Mouse (Mus musculus) induced T-regulatory cell, adult 2 months (primary cell): ENCODE measurements around the gene Sympk.

Experiments used
- DNase-seq: peaks from one replicate; pipeline ENCODE4 v3.0.0-alpha.2; 2012; ENCODE audit warnings: low read depth

Gene Sympk

DNA sequence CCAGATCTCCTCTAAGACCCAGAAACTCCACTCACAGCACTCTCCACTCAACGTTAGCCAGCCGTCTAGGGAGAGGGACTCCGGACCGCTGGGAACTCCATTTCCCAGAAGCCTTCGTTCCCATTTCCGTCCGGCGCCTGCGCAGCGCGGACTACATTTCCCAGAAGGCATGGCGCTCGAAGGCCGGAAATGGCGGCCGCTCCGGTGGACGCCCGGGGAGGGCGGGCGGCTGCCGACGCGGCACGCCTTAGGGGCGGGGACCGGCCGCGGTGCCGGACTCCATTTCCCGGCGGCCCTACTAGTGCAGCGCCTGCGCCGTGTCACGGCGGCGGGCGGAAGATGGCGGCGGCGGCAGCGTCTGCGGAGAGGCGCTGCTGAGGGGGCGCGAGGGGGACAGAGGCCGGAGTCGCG is at the start of gene Sympk:
Gene Sympk, plus strand, starts transcription at position 282 of the 411 bp plus-strand sequence.
- DNase-seq = peak; percentile 97

GRCm38 (mm10) chr7:18978381-18978780 is 45.8 kb upstream of the Sympk start:
- no peak for DNase-seq

- DNase-seq = no peak
Measured at GRCm38 (mm10) chr7:18986503-18986902, 37.7 kb upstream of the Sympk start.

DNA sequence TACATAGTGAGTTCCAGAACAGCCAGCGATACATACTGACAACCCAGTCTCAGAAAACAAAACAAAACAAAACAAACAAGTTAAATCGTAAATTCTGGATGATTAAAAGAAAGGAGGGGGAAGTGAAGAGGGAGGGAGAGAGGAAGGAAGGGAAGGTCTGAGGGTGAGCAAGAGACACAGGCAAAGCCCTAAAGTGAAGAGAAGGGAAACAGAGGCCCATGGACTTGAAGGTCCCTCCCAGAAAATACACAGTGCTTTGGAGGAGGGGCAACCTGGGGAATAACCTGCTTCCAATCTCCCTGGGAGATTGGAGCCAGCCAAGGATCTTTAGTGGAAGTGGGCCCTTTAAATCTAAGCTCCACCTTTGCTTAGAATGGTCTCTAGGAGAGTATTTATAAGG is 37.1 kb upstream of the Sympk start, which contains the start of gene Nanos2:
Gene Nanos2, plus strand, starts transcription at position 301 of the 400 bp plus-strand sequence.
- no peak for DNase-seq

DNA sequence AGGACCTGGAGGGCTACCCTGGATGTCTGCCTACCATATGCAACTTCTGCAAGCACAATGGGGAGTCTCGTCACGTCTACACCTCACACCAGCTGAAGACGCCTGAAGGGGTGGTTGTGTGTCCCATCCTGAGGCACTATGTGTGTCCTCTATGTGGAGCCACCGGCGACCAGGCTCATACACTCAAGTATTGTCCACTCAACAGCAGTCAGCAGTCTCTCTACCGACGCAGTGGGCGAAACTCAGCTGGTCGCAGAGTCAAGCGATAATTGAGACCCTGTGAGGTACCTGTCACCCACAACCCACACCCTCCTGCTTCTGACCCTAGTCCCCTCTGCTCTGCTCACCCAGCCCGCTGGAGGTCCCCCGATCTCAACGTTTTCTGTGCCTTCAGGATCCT is 36.4 kb upstream of the Sympk start:
- DNase-seq = no peak

DNA sequence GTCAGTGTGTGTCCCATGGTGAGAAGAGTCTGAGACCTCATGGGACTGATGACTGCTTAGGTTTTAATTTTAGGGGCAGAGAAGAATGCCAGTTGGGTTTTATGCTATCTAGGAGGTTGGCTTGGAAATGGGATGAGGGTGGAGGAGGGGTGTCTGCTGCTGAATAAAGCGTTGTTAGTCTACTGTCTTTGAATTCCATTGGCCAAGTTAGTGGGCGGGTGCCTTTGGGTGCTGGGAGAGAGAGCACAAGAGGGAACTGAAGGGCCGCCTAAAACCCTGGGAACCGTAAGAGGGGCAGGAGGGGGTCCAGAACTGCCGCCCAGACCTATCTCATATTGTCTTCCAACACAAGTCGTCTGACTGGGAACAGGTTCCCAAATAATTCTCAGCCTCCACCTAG is 35.4 kb upstream of the Sympk start:
- DNase-seq = no peak

- no peak for DNase-seq
Measured at GRCm38 (mm10) chr7:18989995-18990394, 34.2 kb upstream of the Sympk start.

DNA sequence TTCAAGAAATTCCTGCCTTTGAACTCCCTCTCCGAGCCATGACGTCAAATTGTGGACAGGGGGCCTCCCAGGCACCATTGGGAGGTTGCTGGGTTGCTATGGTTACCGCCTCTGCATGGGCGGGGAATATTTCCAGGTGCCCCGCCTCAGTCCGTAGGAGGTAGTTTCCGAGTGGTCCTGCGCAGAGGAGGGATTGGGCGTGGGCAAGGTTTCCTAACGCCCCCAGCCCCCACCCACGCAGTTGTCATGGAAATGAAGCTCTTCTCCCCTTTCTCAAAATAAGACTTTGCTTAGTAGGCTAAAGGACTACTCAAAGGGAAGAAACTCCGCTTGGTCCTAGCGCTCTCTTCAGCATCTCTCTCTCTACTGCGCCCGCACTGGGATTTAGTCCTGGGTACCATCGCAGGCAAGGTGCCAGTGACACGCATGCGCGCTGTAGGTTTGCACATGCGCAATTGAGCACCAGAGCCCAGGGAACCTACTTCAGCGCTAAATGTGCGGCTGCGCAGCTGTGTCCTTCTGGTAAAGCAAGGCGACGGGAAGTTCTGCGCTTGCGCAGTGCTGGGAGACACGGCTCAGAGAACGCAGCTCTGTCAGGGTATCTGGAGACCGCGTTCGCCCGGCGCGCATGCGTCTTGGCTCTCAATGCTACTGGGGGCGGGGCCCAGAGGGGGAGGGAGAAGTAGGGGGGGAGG is 33.4 kb upstream of the Sympk start, which contains the start of gene Mypop:
Gene Mypop, plus strand, starts transcription at position 645 of the 695 bp plus-strand sequence.
- peak; percentile 100 for DNase-seq

DNA sequence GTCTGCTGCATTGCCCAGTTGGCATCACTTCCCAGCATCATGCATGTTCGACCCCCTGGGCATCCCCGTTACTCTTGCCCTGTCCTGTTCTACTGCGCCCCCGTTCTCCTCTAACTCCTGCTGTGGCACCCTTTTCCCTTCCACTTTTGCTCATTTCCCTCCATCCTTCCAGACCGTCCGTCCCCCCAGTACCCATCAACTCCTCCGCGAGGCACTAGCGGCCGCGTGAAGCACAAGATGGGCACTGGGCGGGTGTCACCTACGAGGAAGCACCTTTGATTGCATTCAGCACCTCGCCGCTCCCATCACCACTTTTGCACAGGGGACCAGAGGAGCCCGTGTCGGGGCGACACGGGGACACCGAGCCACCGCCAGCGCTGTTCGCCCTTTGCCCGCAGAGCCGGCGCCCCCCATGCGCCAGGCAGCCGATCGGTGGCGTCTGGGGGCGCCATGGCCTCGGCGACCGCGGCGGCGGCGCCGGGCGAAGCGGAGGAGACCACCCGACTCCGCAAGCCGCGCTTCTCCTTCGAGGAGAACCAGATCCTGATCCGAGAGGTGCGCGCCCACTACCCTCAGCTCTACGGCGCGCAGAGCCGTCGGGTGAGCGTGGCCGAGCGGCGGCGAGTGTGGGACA is 32.4 kb upstream of the Sympk start:
- peak; percentile 59 for DNase-seq

GRCm38 (mm10) chr7:18992294-18992675 is 31.9 kb upstream of the Sympk start:
- DNase-seq = peak; percentile 39

DNA sequence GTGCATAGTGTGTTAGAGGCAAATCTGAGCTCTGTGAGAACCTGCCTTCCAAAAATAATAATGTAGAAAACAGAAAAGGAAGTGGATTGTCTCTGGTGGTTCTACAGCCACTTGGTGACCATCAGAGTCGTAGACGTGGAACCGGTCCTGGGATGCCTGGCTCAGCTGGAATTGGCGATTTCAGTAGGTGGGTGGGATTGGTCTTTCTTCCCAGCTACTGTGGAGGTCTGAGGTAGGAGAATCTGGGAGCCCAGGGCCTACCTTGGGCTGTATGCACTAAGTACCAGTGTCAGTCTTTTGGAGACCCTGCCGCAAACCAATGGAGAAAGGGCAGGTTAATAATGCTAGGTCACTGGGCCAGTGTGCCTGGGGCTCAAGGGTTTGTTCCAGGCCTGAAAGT is 31.1 kb upstream of the Sympk start:
- DNase-seq = no peak

DNA sequence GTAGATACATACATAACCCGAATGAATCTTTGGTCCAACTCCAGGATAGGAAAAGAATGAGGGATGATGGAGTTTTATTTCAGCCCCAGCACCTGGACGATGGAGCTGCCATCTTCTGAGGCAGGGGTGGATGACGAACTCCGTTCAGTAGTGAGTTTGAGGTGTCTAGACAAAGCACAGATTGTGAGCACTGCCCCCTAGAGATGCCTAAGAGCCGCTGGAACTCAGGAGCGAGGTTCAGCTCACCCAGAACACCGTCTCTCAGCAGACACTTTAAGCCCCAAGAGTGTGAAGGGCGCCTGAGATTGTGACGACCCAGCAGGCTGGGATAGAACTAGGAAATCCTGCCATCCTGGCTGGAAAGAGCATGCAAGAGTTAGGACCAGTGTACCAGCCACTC is 25.3 kb upstream of the Sympk start:
- no peak for DNase-seq

- DNase-seq = peak; percentile 46
Measured at GRCm38 (mm10) chr7:19000421-19000820, 23.8 kb upstream of the Sympk start.

DNA sequence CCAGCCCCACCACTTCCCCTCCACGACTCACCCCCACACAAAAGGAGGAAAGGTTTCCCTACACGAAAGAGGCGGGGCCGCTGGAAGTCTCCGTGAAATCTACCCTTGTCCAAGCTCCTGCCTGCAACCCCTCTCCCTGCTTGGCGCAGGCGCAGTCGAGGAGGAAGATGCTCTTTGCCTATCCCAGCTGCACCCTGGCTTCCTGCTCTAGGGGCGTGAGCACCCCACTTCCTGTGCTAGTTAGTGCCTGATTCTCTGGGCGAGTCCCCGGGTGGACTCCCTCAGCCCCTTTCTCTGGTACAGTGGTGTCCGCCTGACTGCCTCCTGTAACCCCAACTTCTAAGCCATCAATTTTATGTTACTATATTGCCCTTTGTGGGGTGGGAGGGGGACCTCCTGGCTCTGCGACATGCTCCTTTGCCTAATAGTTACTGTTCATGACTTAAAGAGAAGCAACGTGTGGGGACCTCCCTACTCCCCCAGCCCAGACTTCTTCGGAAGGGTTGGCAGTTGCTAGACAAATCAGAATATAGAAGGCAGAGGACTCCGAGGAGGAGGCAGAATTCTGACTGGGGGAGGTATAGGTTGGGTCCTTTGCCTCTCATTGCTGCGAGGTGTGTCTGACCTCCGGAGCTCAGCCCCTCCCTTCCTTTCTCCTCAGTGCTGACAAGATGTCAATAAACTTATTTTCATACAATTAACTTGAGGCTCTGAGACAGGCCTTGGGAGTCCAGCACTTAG is 22.9 kb upstream of the Sympk start:
- DNase-seq = peak; percentile 93

DNA sequence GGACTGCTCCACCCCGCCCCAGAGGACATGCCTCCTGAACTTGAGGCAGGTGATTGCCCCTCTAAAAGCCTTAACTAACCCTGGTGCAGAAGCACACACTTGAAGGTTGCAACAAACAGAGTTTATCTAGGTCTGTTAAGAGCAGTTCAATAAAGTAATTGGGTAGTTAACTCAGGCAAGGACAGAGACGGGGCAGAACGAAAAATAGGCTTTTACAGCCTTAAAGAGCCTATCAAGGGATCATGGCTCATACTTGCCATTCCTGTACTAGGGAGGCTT is 22.4 kb upstream of the Sympk start:
- no peak for DNase-seq

DNA sequence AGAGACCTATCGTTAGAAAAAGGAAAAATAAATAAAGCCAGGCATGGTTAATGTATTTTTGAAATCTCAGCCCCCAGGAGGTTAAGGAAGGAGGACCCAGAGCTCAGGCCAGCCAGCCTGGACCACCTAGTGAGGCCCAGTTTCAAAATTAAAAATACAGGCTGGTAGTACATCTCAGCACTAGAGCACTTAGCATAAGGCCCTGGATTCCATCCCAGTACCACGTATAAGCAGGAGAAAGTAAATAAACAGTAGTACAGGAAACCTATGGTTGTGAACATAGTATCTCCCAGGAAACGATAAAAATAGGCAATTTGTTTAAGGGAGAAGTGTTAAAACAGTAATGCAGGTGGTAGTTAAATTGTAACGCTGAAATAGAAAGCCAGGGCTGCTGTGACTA is 22.1 kb upstream of the Sympk start:
- no peak for DNase-seq

- DNase-seq = peak; percentile 91
Measured at GRCm38 (mm10) chr7:19002848-19003498, 21.2 kb upstream of the Sympk start.

- DNase-seq = peak; percentile 96
Measured at GRCm38 (mm10) chr7:19003902-19004630, 20.1 kb upstream of the Sympk start, which contains the start of gene Irf2bp1. Gene Irf2bp1, plus strand, starts transcription at chr7:19004044.

- DNase-seq = no peak
Measured at GRCm38 (mm10) chr7:19004631-19005079, 19.5 kb upstream of the Sympk start.

GRCm38 (mm10) chr7:19005417-19006121 is 18.6 kb upstream of the Sympk start:
- DNase-seq = no peak

GRCm38 (mm10) chr7:19006476-19006875 is 17.7 kb upstream of the Sympk start:
- peak; percentile 92 for DNase-seq
